Comparison of ENCODE assay signal across 7 mouse cellular contexts in the genomic region with DNA sequence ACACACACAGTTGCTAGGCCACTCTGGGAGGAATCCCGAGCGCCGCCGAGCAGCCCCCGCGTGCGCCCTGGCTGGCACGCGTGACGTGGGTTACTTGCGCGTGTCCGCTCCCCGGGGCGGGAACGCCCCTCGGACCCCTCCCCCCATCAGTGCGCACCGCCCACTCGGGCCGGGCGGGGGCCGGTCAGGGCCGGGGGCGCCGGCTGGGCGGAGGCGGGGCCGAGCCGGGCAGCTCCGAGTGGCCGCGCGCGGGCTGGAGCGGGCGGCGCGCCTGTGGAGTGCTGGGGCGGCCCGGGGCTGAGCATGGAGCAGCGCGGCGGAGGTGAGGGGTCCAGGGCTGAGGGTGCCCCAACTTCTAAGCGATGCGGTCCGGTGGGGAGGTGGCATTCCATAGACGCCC. TPM values are rescaled to one million over a fixed set of nuclear protein-coding genes. Genes with fewer than 3 reads are reported as not detected.
DNase-seq lines count a peak whose midpoint lies in the region; ATAC-seq and TF ChIP-seq lines count a peak whose summit lies in the region.

No protein-coding gene starts in this region.

- DNase-seq in ZHBTc4 (ENCODE audit: low read depth, low spot score) = peak; percentile 39
- peak; percentile 88 to 91 for DNase-seq in cerebellum, postnatal 14 days
- peak; percentile 86 for DNase-seq in gastrocnemius, adult 8-10 months (ENCODE audit: low spot score in 2 of 2)
- peak; percentile 92 for DNase-seq in hindbrain, postnatal 0 days (ENCODE audit: low spot score)
- DNase-seq in left cerebral cortex, postnatal 14 days (ENCODE audit: low spot score in 2 of 2) = peak; percentile 75 to 90
- peak; percentile 63 to 71 for DNase-seq in right cerebral cortex, postnatal 36 days (ENCODE audit: low spot score in 2 of 2)

- H3K9ac ChIP-seq in hindbrain, postnatal 0 days (replicated peaks; ENCODE audit: low read length) = peak overlapping the region; percentile 75

- H3K27me3 ChIP-seq in hindbrain, postnatal 0 days (ENCODE audit: insufficient read depth, low read length) = no peaks in the 10 kb centered on the region; the same call in 1 of the 2 replicates
- H3K27me3 ChIP-seq in megakaryocyte, embryonic 14.5 days (replicated peaks) = no peaks in the 10 kb centered on the region

- H3K9me3 ChIP-seq in hindbrain, postnatal 0 days (ENCODE audit: low read length) = no peaks in the 10 kb centered on the region
- H3K9me3 ChIP-seq in megakaryocyte, embryonic 14.5 days = no peaks in the 10 kb centered on the region

- WGBS in hindbrain, postnatal 0 days = under 1% methylated on average over 45 of the region's 48 CpGs

- peak overlapping the region; percentile 69 for H3K4me3 ChIP-seq in hindbrain, postnatal 0 days (ENCODE audit: low read length)
- H3K4me3 ChIP-seq in megakaryocyte, embryonic 14.5 days (replicated peaks) = peak overlapping the region; percentile 99

- H3K4me1 ChIP-seq in hindbrain, postnatal 0 days (ENCODE audit: insufficient read depth, low read length) = peaks cover 31% of the 10 kb centered on the region
- H3K4me1 ChIP-seq in megakaryocyte, embryonic 14.5 days = peaks cover 81% of the 10 kb centered on the region

- intact Hi-C loops in left cerebral cortex, postnatal 14 days (cut with DNase I) = loop anchor here (1.0 kb wide), 1 partner anchor 29 kb away; a partner anchor contains a TSS

- peak; percentile 79 for ATAC-seq in hindbrain, postnatal 0 days

- H3K4me2 ChIP-seq in hindbrain, postnatal 0 days (ENCODE audit: low read depth, low read length) = peak overlapping the region; percentile 83

- TF ChIP-seq CTCF in hindbrain, postnatal 0 days (IDR thresholded peaks at IDR 0.05; ENCODE audit: low read depth) = no peak

- peak overlapping the region; percentile 93 for H3K27ac ChIP-seq in hindbrain, postnatal 0 days

- no peaks in the 10 kb centered on the region; the same call in 1 of the 2 replicates for H3K36me3 ChIP-seq in hindbrain, postnatal 0 days (ENCODE audit: insufficient read depth, low read length)
- H3K36me3 ChIP-seq in megakaryocyte, embryonic 14.5 days (replicated peaks; ENCODE audit: low read length) = peaks cover 28% of the 10 kb centered on the region

RNA-seq across cellular contexts. Expression of a gene that starts 3.7 kb away (rescaled TPM):
- total RNA-seq in gastrocnemius, adult 8-10 months (2022) = 10 to 100 TPM; 17.9 to 25.9 (median 20.5) TPM
- total RNA-seq in hindbrain, postnatal 0 days (2014; rRNA removed) = 44.1 and 44.7 TPM in 2 replicates
- polyA plus RNA-seq in hindbrain, postnatal 0 days (2015; fragmentation: Nextera tagmentation; extraction: Ambion mirVana) = 16.4 and 17.0 TPM in 2 replicates
- total RNA-seq in left cerebral cortex, postnatal 14 days (2021) = 10 to 100 TPM; 28.9 to 31.6 TPM
- polyA plus RNA-seq in megakaryocyte, embryonic 14.5 days (2012; ENCODE audit: insufficient read depth, low replicate concordance) = 59.9 and 91.6 TPM in 2 replicates

RNA-seq across cellular contexts. Expression of a gene that starts 11.7 kb away (rescaled TPM):
- 10 to 100 TPM; 30.2 to 36.4 (median 34.1) TPM for total RNA-seq in gastrocnemius, adult 8-10 months (2022)
- total RNA-seq in hindbrain, postnatal 0 days (2014; rRNA removed) = 97.1 and 98.4 TPM in 2 replicates
- 109 and 115 TPM in 2 replicates for polyA plus RNA-seq in hindbrain, postnatal 0 days (2015; fragmentation: Nextera tagmentation; extraction: Ambion mirVana)
- total RNA-seq in left cerebral cortex, postnatal 14 days (2021) = 10 to 100 TPM; 41.2 to 44.6 TPM
- 76.4 and 192 TPM in 2 replicates for polyA plus RNA-seq in megakaryocyte, embryonic 14.5 days (2012; ENCODE audit: insufficient read depth, low replicate concordance)

RNA-seq across cellular contexts. Expression of a gene that starts 12.4 kb away (rescaled TPM):
- total RNA-seq in gastrocnemius, adult 8-10 months (2022) = 10 to 100 TPM; 18.9 to 39.5 (median 21.9) TPM
- total RNA-seq in hindbrain, postnatal 0 days (2014; rRNA removed) = 7.5 and 8.6 TPM in 2 replicates
- polyA plus RNA-seq in hindbrain, postnatal 0 days (2015; fragmentation: Nextera tagmentation; extraction: Ambion mirVana) = 8.2 and 8.5 TPM in 2 replicates
- total RNA-seq in left cerebral cortex, postnatal 14 days (2021) = 10 to 100 TPM; 13.2 to 14.7 TPM
- 2.0 and 7.3 TPM in 2 replicates for polyA plus RNA-seq in megakaryocyte, embryonic 14.5 days (2012; ENCODE audit: insufficient read depth, low replicate concordance)

RNA-seq across cellular contexts. Expression of a gene that starts 27.6 kb away (rescaled TPM):
- total RNA-seq in gastrocnemius, adult 8-10 months (2022) = 1 to 10 TPM; 2.9 to 5.4 (median 4.1) TPM
- total RNA-seq in hindbrain, postnatal 0 days (2014; rRNA removed) = 4.8 and 7.7 TPM in 2 replicates
- 1.9 and 2.5 TPM in 2 replicates for polyA plus RNA-seq in hindbrain, postnatal 0 days (2015; fragmentation: Nextera tagmentation; extraction: Ambion mirVana)
- 1 to 10 TPM; 3.3 to 3.4 TPM for total RNA-seq in left cerebral cortex, postnatal 14 days (2021)
- 0.02 TPM in 1 of 2 replicates, not detected in the other for polyA plus RNA-seq in megakaryocyte, embryonic 14.5 days (2012; ENCODE audit: insufficient read depth, low replicate concordance)

RNA-seq across cellular contexts. Expression of a gene that starts 29.0 kb away (rescaled TPM):
- total RNA-seq in gastrocnemius, adult 8-10 months (2022) = under 1 TPM; 0.13 to 0.41 (median 0.21) TPM
- total RNA-seq in hindbrain, postnatal 0 days (2014; rRNA removed) = 66.9 and 81.0 TPM in 2 replicates
- polyA plus RNA-seq in hindbrain, postnatal 0 days (2015; fragmentation: Nextera tagmentation; extraction: Ambion mirVana) = 14.2 and 15.7 TPM in 2 replicates
- total RNA-seq in left cerebral cortex, postnatal 14 days (2021) = 10 to 100 TPM; 36.2 to 37.5 TPM
- polyA plus RNA-seq in megakaryocyte, embryonic 14.5 days (2012; ENCODE audit: insufficient read depth, low replicate concordance) = 0.53 TPM in 1 of 2 replicates, not detected in the other

Comparison
In these comparisons a context has a peak if more than half of its experiments do, and no peak if none do; other contexts are left out.
1. Peak in every context shown above with its lines: DNase-seq, ATAC-seq, H3K4me3 ChIP-seq and H3K27ac ChIP-seq.
2. DNase-seq: peak in every context shown above with its lines; median percentile 92 in hindbrain, postnatal 0 days; 90 in cerebellum, postnatal 14 days; 86 in gastrocnemius, adult 8-10 months; 82 in left cerebral cortex, postnatal 14 days; 67 in right cerebral cortex, postnatal 36 days; 39 in ZHBTc4.